Mouse (Mus musculus) midbrain, postnatal 0 days (tissue): ENCODE results near the gene Calcoco2. TPM values are rescaled to one million over a fixed set of nuclear protein-coding genes. Genes with fewer than 3 reads are reported as not detected.

Experiments used
- ATAC-seq: fragments of 200-750 bp; cut with Nextera tagmentation; 2 replicates; pipeline ENCODE4 v1.8.0; 2017; ENCODE audit warnings: moderate number of reproducible peaks, mild to moderate bottlenecking, moderate TSS enrichment, moderate library complexity; ENCODE audit not compliant: low FRiP score
- DNase-seq: peaks from one replicate; pipeline ENCODE4 v3.0.0-alpha.2; 2015; ENCODE audit warnings: low spot score
- H3K27ac ChIP-seq: fragments of 300-500 bp; sonication (generic); 2 replicates; pipeline ENCODE4 v1.5.1; 2014; ENCODE audit warnings: low read depth, mild to moderate bottlenecking, low read length, mixed read lengths
- H3K27me3 ChIP-seq: fragments of 300-500 bp; sonication (generic); 2 replicates; pipeline ENCODE4 v1.6.1; 2014; ENCODE audit warnings: low read length, control low read depth, mixed read lengths; ENCODE audit not compliant: insufficient read depth
- H3K36me3 ChIP-seq: fragments of 300-500 bp; sonication (generic); 2 replicates; pipeline ENCODE4 v1.6.1; 2014; ENCODE audit warnings: low read length, control low read depth, mixed read lengths; ENCODE audit not compliant: insufficient read depth
- H3K4me1 ChIP-seq: fragments of 300-500 bp; sonication (generic); 2 replicates; pipeline ENCODE4 v1.6.1; 2014; ENCODE audit warnings: mild to moderate bottlenecking, control low read depth, antibody characterized with exemption, low read length, mixed read lengths; ENCODE audit not compliant: insufficient read depth
- H3K4me2 ChIP-seq: fragments of 300-500 bp; sonication (generic); 2 replicates; pipeline ENCODE4 v1.6.1; 2014; ENCODE audit warnings: low read depth, mild to moderate bottlenecking, low read length, mixed read lengths; ENCODE audit not compliant: poor library complexity, severe bottlenecking
- H3K4me3 ChIP-seq: fragments of 300-500 bp; sonication (generic); 2 replicates; pipeline ENCODE4 v1.5.1; 2014; ENCODE audit warnings: low read depth, mild to moderate bottlenecking, low read length, moderate library complexity
- H3K9ac ChIP-seq: fragments of 300-500 bp; sonication (generic); replicated peaks from 2 replicates; pipeline ENCODE4 v1.6.1; 2014; ENCODE audit warnings: mild to moderate bottlenecking, low read length, moderate library complexity, mixed read lengths; ENCODE audit not compliant: poor library complexity, severe bottlenecking
- H3K9me3 ChIP-seq: fragments of 300-500 bp; sonication (generic); 2 replicates; pipeline ENCODE4 v1.6.1; 2016; ENCODE audit warnings: low read length, control low read depth
- CTCF ChIP-seq: IDR thresholded peaks from 2 replicates; pipeline ENCODE4 v1.5.1; 2016; ENCODE audit warnings: antibody characterized with exemption, mild to moderate bottlenecking
- WGBS: fragments of 180-500 bp; shearing (Covaris S2); extraction: QIAGEN DNeasy Blood & Tissue Kit; methylation state at CpG from one replicate; pipeline ENCODE4 v1.1.7; 2014; 5-methylcytosine and 5-hydroxymethylcytosine counted together
- polyA plus RNA-seq: library from polyadenylated mRNA; unstranded; fragments of >200 nt; fragmentation: Nextera tagmentation; extraction: Ambion mirVana; gene quantifications from 2 replicates; pipeline ENCODE4 v1.2.1, GENCODE M21; 2015
- total RNA-seq: library from RNA; depleted of rRNA; stranded (reverse); fragments of >200 nt; gene quantifications from 2 replicates; pipeline ENCODE4 v1.2.3, GENCODE M21; 2014

Gene Calcoco2
- total and polyA plus RNA-seq, 2 experiments from 2014 or later, result not detected

DNA sequence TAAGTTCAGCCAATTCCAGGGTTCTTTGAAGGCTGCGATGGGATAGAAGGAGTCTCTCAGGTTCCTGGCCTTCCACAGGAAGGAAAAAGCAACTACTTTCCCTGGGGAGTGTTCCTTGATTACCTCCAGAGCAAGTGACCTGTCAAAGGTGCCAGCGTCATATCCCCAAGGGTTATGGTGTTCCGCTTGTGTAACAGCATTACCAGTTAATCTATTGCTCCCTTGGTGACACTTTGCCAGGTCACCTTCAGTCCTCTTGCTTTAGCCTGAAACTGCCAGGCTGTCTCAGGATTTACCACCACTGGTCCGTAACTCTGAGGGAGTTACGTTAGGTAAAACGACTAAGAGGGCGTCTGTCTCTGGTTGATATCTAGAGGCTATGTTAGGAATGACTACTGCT is 41.4 kb downstream of the Calcoco2 start:
- Histone ChIP-seq H3K4me1 (no peaks in the 10 kb centered on the region), H3K4me2 (no peak overlapping the region), H3K9ac (no peak overlapping the region), H3K27me3 (no peaks in the 10 kb centered on the region), H3K4me3 (no peak overlapping the region), H3K9me3 (no peaks in the 10 kb centered on the region), H3K36me3 (peaks cover 18% of the 10 kb centered on the region), H3K27ac (no peak overlapping the region)
- ATAC-seq, result no peak
- DNase-seq, result no peak
- 97% methylated on average over 7 of the region's 7 CpGs for WGBS
- no peak for TF ChIP-seq CTCF

DNA sequence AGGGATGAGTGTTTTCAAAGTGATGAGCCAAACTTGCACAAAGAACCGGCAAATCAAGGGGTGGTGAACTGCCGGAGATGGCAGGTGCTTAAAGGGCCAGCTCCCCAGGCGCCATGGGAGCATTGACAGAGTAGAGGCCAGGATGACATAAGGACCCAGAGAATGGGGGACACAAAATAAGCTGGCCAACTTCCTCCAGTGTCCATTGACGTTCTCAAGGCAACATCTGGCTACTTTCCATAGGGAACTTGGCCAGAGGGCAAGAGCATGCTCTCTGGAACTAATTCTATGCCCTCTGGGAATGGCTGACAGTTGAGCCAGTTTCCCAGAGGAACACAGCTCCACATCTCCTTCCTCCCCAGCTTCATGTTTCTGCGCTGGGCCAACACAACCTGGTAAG is 43.5 kb downstream of the Calcoco2 start:
- H3K4me2 ChIP-seq, result no peak overlapping the region
- 73% methylated on average over 5 of the region's 5 CpGs for WGBS
- TF ChIP-seq CTCF, result no peak
- DNase-seq, result peak; percentile 22
- no peak for ATAC-seq
- H3K4me1 ChIP-seq, result peaks cover 8% of the 10 kb centered on the region; the same call in 1 of the 2 replicates
- H3K9me3 ChIP-seq, result no peaks in the 10 kb centered on the region
- no peak overlapping the region for H3K4me3 ChIP-seq
- no peaks in the 10 kb centered on the region for H3K27me3 ChIP-seq
- no peak overlapping the region for H3K9ac ChIP-seq
- H3K27ac ChIP-seq, result no peak overlapping the region
- H3K36me3 ChIP-seq, result peaks cover 14% of the 10 kb centered on the region

DNA sequence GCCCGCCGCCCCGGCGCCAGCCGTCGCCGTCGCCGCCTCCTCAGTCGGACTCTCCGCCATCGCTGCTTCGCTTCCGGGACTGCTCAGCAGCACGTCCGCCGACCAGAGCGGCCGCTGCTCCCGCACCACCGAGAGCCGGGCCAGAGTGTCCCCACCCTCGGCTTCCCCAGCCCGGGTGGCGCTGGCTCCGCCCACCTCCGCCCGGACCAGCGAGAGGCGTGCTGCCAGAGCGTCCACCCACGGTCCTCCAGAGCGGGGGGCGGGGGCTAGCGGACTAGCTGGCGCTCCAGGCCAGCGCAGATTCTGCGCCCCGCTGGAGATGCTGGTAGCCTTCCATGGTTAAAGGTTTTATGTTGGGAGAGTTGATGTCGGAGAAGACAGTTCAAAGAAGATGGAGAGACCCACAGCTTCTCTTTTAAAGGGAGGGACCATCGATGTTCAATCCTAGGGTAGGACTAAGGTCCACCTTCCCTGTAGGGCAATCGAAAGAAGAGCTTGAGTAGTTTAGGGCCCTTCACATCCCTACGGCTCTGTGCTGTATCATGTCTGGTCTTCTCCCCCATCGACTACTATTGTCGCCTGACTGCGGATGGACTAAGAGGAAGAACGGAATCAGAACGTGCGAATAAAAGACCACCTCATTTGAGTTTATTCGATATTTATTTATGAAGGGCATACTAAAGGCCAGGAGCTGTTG is 46.4 kb downstream of the Calcoco2 start, which contains the start of gene Ube2z:
TSS of gene Ube2z (minus strand) at position 174 of the 697 bp plus-strand sequence.
- H3K36me3 ChIP-seq, result peaks cover 12% of the 10 kb centered on the region
- no peaks in the 10 kb centered on the region for H3K27me3 ChIP-seq
- peak; percentile 24; the same call in 1 of the 2 replicates for TF ChIP-seq CTCF
- peak within 1 kb of the TSS; percentile 91 for H3K9ac ChIP-seq
- peak; percentile 99 for ATAC-seq
- peak; percentile 97 for DNase-seq
- H3K27ac ChIP-seq, result peak within 1 kb of the TSS; percentile 83
- H3K4me3 ChIP-seq, result peak within 1 kb of the TSS; percentile 69
- H3K9me3 ChIP-seq, result no peaks in the 10 kb centered on the region
- peak within 1 kb of the TSS; percentile 92 for H3K4me2 ChIP-seq
- 3% methylated on average over 48 of the region's 50 CpGs for WGBS
- H3K4me1 ChIP-seq, result peaks cover 12% of the 10 kb centered on the region; the same call in 1 of the 2 replicates

DNA sequence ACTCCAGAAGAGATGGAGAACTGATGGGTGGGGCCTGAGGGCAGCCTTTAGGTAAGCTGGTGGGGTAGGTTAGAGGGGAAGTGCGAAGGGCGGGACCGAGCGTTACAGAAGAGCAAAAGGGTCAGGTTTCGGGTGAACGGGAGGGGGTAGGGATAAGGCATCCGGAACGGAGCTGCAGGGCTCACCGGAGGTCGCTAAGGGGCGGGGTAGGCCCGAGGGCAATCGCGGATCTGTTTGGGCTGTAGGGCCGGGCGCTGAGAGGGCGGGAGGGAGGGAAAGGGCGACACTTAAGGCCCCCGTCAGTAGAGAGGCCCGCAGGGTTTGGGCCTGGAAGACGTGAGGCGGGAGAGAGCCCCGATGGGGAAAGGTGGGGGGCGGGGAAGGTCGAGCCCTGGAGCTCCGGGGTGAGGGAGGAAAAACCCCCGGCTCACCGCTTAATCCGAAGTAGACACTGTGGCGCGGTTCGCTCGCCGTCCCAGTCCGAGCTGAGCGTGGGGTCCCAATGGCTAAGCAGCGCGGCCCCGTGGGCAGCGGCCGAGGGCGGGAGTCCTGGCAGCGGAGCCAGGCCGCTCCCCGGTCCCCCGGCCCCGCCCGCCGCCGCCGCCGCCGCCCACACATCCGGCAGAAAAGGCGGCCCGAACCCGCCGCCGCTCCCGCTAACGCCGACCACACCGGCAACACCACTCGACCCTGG is 47.1 kb downstream of the Calcoco2 start:
- Histone ChIP-seq H3K36me3 (peaks cover 11% of the 10 kb centered on the region; the same call in 1 of the 2 replicates), H3K4me3 (peak overlapping the region; percentile 69), H3K9me3 (no peaks in the 10 kb centered on the region), H3K4me1 (peaks cover 12% of the 10 kb centered on the region; the same call in 1 of the 2 replicates), H3K27me3 (no peaks in the 10 kb centered on the region), H3K9ac (peak overlapping the region; percentile 91), H3K27ac (peak overlapping the region; percentile 83), H3K4me2 (peak overlapping the region; percentile 92)
- peak; percentile 14 for DNase-seq
- no peak for TF ChIP-seq CTCF
- WGBS, result under 1% methylated on average over 37 of the region's 64 CpGs
- ATAC-seq, result peak; percentile 59

GRCm38 (mm10) chr11:96058309-96058708 is 53.5 kb downstream of the Calcoco2 start:
- Histone ChIP-seq H3K36me3 (peaks cover 37% of the 10 kb centered on the region), H3K4me3 (no peak overlapping the region), H3K9ac (no peak overlapping the region), H3K4me1 (peaks cover 4% of the 10 kb centered on the region; the same call in 1 of the 2 replicates), H3K27ac (no peak overlapping the region), H3K27me3 (no peaks in the 10 kb centered on the region), H3K9me3 (no peaks in the 10 kb centered on the region), H3K4me2 (no peak overlapping the region)
- no peak for TF ChIP-seq CTCF
- 91% methylated on average over 4 of the region's 4 CpGs for WGBS
- ATAC-seq, result no peak
- no peak for DNase-seq

DNA sequence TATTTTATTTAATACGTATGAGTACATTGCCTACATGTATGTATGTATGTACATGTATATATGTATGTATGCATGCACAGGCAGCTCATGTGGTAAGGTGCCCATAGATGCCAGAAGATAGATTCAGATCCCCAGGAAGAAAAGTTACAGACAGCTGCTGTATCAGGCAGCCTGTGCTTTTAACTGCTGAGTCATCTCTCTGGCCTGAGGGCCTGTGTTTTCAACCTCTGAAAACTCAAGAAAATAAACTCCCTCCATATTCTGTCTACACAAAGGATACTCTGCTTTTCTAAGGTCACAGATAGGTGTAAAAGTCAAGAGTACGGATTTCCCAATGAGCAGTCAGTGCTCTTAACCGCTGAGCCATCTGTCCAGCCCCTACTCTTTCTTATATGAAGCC is 60.9 kb downstream of the Calcoco2 start:
- ATAC-seq (no peak), DNase-seq (no peak)
- Histone ChIP-seq H3K36me3 (peaks cover 57% of the 10 kb centered on the region), H3K4me3 (no peak overlapping the region), H3K9ac (no peak overlapping the region), H3K4me1 (no peaks in the 10 kb centered on the region), H3K4me2 (no peak overlapping the region), H3K27me3 (no peaks in the 10 kb centered on the region), H3K27ac (no peak overlapping the region), H3K9me3 (no peaks in the 10 kb centered on the region)
- no peak for TF ChIP-seq CTCF
- 97% methylated on average over 3 of the region's 3 CpGs for WGBS
